Mouse (Mus musculus) embryonic facial prominence, embryonic 11.5 days (tissue): ENCODE measurements around the gene Mab21l2. TPM values are rescaled to one million over a fixed set of nuclear protein-coding genes. Genes with fewer than 3 reads are reported as not detected.
A peak's percentile ranks its signal among the peaks of the same experiment; 100 is the strongest.

Experiments
- ATAC-seq: fragments of 200-750 bp; cut with Nextera tagmentation; replicated peaks from 2 replicates; pipeline ENCODE4 v1.8.0; 2017; ENCODE audit warnings: low read depth; ENCODE audit not compliant: insufficient number of reproducible peaks, low FRiP score, low TSS enrichment
- DNase-seq: peaks from one replicate; pipeline ENCODE4 v3.0.0-alpha.2; 2015; ENCODE audit warnings: low spot score
- H3K27ac ChIP-seq: fragments of 300-500 bp; sonication (generic); replicated peaks from 2 replicates; pipeline ENCODE4 v1.5.1; 2014; ENCODE audit warnings: mild to moderate bottlenecking, low read depth, low read length, control low read depth
- H3K27me3 ChIP-seq: fragments of 300-500 bp; sonication (generic); 2 replicates; pipeline ENCODE4 v1.6.1; 2014; ENCODE audit warnings: mild to moderate bottlenecking, low read length, moderate library complexity, mixed read lengths; ENCODE audit not compliant: control insufficient read depth, insufficient read depth
- H3K36me3 ChIP-seq: fragments of 300-500 bp; sonication (generic); replicated peaks from 2 replicates; pipeline ENCODE4 v1.6.1; 2014; ENCODE audit warnings: low read depth, mild to moderate bottlenecking, low read length, moderate library complexity, mixed read lengths; ENCODE audit not compliant: control insufficient read depth, insufficient read depth
- H3K4me1 ChIP-seq: fragments of 300-500 bp; sonication (generic); 2 replicates; pipeline ENCODE4 v1.6.1; 2014; ENCODE audit warnings: low read length, mixed read lengths; ENCODE audit not compliant: control insufficient read depth, insufficient read depth
- H3K4me2 ChIP-seq: fragments of 300-500 bp; sonication (generic); 2 replicates; pipeline ENCODE4 v1.6.1; 2014; ENCODE audit warnings: low read depth, mild to moderate bottlenecking, control low read depth, low read length, moderate library complexity
- H3K4me3 ChIP-seq: fragments of 300-500 bp; sonication (generic); 2 replicates; pipeline ENCODE4 v1.5.1; 2014; ENCODE audit warnings: low read depth, low read length, control low read depth
- H3K9ac ChIP-seq: fragments of 300-500 bp; sonication (generic); replicated peaks from 2 replicates; pipeline ENCODE4 v1.6.1; 2014; ENCODE audit warnings: mild to moderate bottlenecking, control low read depth, low read length
- H3K9me3 ChIP-seq: fragments of 300-500 bp; sonication (generic); replicated peaks from 2 replicates; pipeline ENCODE4 v1.6.1; 2016; ENCODE audit warnings: mild to moderate bottlenecking, low read length, inconsistent platforms, mixed read lengths; ENCODE audit not compliant: control insufficient read depth
- WGBS: fragments of 180-500 bp; shearing (Covaris S2); extraction: QIAGEN DNeasy Blood & Tissue Kit; methylation state at CpG from one replicate; pipeline ENCODE4 v1.1.7; 2014; 5-methylcytosine and 5-hydroxymethylcytosine counted together
- polyA plus RNA-seq: library from polyadenylated mRNA; unstranded; fragments of >200 nt; fragmentation: Nextera tagmentation; extraction: Ambion mirVana; gene quantifications from 2 replicates; pipeline ENCODE4 v1.2.1, GENCODE M21; 2014

Mab21l2 gene
- polyA plus RNA-seq, 1 experiment from 2014 or later: 171 TPM

GRCm38 (mm10) chr3:86560281-86561022 lies 12.0 kb upstream of the Mab21l2 start:
- Histone ChIP-seq H3K4me2 (no peak overlapping the region), H3K9ac (no peak overlapping the region), H3K4me1 (no peaks in the 10 kb centered on the region), H3K4me3 (no peak overlapping the region), H3K27me3 (no peaks in the 10 kb centered on the region), H3K27ac (no peak overlapping the region), H3K9me3 (no peaks in the 10 kb centered on the region), H3K36me3 (no peaks in the 10 kb centered on the region)
- ATAC-seq (no peak), DNase-seq (no peak)
- WGBS: 72% methylated on average over 4 of the region's 4 CpGs

GRCm38 (mm10) chr3:86559635-86560034 lies 11.2 kb upstream of the Mab21l2 start:
- H3K27ac ChIP-seq: no peak overlapping the region
- H3K27me3 ChIP-seq: no peaks in the 10 kb centered on the region
- ATAC-seq: no peak
- no peak overlapping the region for H3K4me2 ChIP-seq
- WGBS: 80% methylated on average over 4 of the region's 4 CpGs
- H3K36me3 ChIP-seq: no peaks in the 10 kb centered on the region
- no peaks in the 10 kb centered on the region for H3K4me1 ChIP-seq
- no peaks in the 10 kb centered on the region for H3K9me3 ChIP-seq
- no peak overlapping the region for H3K9ac ChIP-seq
- no peak overlapping the region for H3K4me3 ChIP-seq
- DNase-seq: no peak

- H3K9me3 ChIP-seq: no peaks in the 10 kb centered on the region
- H3K9ac ChIP-seq: no peak overlapping the region
- no peak for ATAC-seq
- no peaks in the 10 kb centered on the region for H3K4me1 ChIP-seq
- WGBS: 17% methylated on average over 1 of the region's 1 CpGs
- H3K27me3 ChIP-seq: no peaks in the 10 kb centered on the region
- H3K27ac ChIP-seq: no peak overlapping the region
- H3K36me3 ChIP-seq: no peaks in the 10 kb centered on the region
- DNase-seq: no peak
- no peak overlapping the region for H3K4me3 ChIP-seq
- no peak overlapping the region for H3K4me2 ChIP-seq
Measured at GRCm38 (mm10) chr3:86558976-86559375, 10.5 kb upstream of the Mab21l2 start.

GRCm38 (mm10) chr3:86552170-86552569 lies 3.7 kb upstream of the Mab21l2 start:
- 0 out of 2 replicates have a peak overlapping the region, but pooled peaks have one; percentile 27 for H3K4me2 ChIP-seq
- H3K4me1 ChIP-seq: no peaks in the 10 kb centered on the region; the same call in 1 of the 2 replicates
- no peak for DNase-seq
- H3K27me3 ChIP-seq: no peaks in the 10 kb centered on the region
- no peaks in the 10 kb centered on the region for H3K36me3 ChIP-seq
- peak overlapping the region; percentile 33 for H3K9ac ChIP-seq
- H3K27ac ChIP-seq: peak overlapping the region; percentile 73; the same call in 1 of the 2 replicates
- H3K4me3 ChIP-seq: no peak overlapping the region
- no peaks in the 10 kb centered on the region for H3K9me3 ChIP-seq
- WGBS: 17% methylated on average over 5 of the region's 5 CpGs
- no peak for ATAC-seq

GRCm38 (mm10) chr3:86551011-86551728 lies 2.7 kb upstream of the Mab21l2 start:
- Histone ChIP-seq H3K36me3 (no peaks in the 10 kb centered on the region), H3K27me3 (no peaks in the 10 kb centered on the region), H3K9ac (peak overlapping the region; percentile 46), H3K4me2 (peak overlapping the region; percentile 38), H3K4me1 (no peaks in the 10 kb centered on the region; the same call in 1 of the 2 replicates), H3K9me3 (no peaks in the 10 kb centered on the region), H3K4me3 (peak overlapping the region; percentile 30), H3K27ac (peak overlapping the region; percentile 68; the same call in 1 of the 2 replicates)
- 0 out of 2 replicates have a peak, but pooled peaks have one; percentile 32 for ATAC-seq
- peak; percentile 64 for DNase-seq
- 6% methylated on average over 8 of the region's 8 CpGs for WGBS

- WGBS: 2% methylated on average over 22 of the region's 22 CpGs
- no peaks in the 10 kb centered on the region for H3K9me3 ChIP-seq
- H3K27ac ChIP-seq: peak overlapping the region; percentile 90
- H3K4me3 ChIP-seq: peak overlapping the region; percentile 30
- peak; percentile 51 for ATAC-seq
- peak overlapping the region; percentile 72 for H3K9ac ChIP-seq
- H3K36me3 ChIP-seq: no peaks in the 10 kb centered on the region
- peak overlapping the region; percentile 59 for H3K4me2 ChIP-seq
- H3K4me1 ChIP-seq: no peaks in the 10 kb centered on the region; the same call in 1 of the 2 replicates
- H3K27me3 ChIP-seq: no peaks in the 10 kb centered on the region
- DNase-seq: peak; percentile 70
Measured at GRCm38 (mm10) chr3:86550301-86551010, 2.0 kb upstream of the Mab21l2 start.

GRCm38 (mm10) chr3:86547251-86547791 lies 1.1 kb downstream of the Mab21l2 start:
- under 1% methylated on average over 42 of the region's 42 CpGs for WGBS
- H3K27me3 ChIP-seq: no peaks in the 10 kb centered on the region
- H3K9me3 ChIP-seq: no peaks in the 10 kb centered on the region
- DNase-seq (peak; percentile 51), ATAC-seq (no peak)
- peak overlapping the region; percentile 76 for H3K4me3 ChIP-seq
- no peaks in the 10 kb centered on the region; the same call in 1 of the 2 replicates for H3K4me1 ChIP-seq
- peak overlapping the region; percentile 99 for H3K27ac ChIP-seq
- H3K36me3 ChIP-seq: no peaks in the 10 kb centered on the region
- peak overlapping the region; percentile 96 for H3K9ac ChIP-seq
- peak overlapping the region; percentile 68 for H3K4me2 ChIP-seq
